Mouse (Mus musculus): Measurements from ENCODE around the gene Gm21704. TPM values are rescaled to one million over a fixed set of nuclear protein-coding genes. Genes with fewer than 3 reads are reported as not detected.
"Not testable (repeated sequence)": the region's sequence is repeated elsewhere in the genome, so short reads cannot be mapped to it uniquely, and the experiment has no call there.

Gm21704 gene
- not detected for polyA plus RNA-seq (2017; shearing (Covaris generic))

DNA sequence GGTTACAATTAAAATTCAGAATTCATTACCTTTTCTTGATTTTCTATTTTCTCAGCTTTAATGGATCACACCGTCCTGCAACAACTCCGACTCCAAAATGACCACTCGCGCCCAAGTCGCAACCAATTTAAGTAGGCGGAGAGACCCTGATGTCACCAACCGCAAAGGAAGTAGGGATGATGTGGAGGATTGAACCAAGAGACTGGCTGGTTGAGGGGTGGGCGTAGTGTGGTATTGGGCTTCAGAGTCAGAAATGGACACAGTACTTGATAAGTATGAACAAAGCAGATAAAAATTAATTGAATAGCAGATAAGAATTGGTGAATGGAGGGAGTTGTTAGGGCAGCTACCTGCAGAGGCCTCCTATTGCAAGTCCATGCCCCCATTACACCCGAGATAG lies at the start of gene Gm21704, which contains the start of gene Gm21708:
TSS of gene Gm21704 (minus strand) at position 101 of the 400 bp plus-strand sequence.
TSS of gene Gm21708 (minus strand) at position 101 of the 400 bp plus-strand sequence.
- not testable (repeated sequence) for ATAC-seq

DNA sequence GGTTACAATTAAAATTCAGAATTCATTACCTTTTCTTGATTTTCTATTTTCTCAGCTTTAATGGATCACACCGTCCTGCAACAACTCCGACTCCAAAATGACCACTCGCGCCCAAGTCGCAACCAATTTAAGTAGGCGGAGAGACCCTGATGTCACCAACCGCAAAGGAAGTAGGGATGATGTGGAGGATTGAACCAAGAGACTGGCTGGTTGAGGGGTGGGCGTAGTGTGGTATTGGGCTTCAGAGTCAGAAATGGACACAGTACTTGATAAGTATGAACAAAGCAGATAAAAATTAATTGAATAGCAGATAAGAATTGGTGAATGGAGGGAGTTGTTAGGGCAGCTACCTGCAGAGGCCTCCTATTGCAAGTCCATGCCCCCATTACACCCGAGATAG lies 64.7 kb downstream of the Gm21704 start, which contains the start of gene Gm21693:
TSS of gene Gm21693 (minus strand) at position 101 of the 400 bp plus-strand sequence.
- not testable (repeated sequence) for ATAC-seq

DNA sequence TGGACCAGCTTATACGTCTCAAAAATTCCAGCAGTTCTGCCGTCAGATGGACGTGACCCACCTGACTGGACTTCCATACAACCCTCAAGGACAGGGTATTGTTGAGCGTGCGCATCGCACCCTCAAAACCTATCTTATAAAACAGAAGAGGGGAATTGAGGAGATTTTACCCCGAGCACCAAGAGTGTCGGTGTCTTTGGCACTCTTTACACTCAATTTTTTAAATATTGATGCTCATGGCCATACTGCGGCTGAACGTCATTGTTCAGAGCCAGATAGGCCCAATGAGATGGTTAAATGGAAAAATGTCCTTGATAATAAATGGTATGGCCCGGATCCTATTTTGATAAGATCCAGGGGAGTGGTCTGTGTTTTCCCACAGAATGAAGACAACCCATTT lies 69.3 kb downstream of the Gm21704 start:
- ATAC-seq = not testable (repeated sequence)

Other genes with a start within 250 kb of the Gm21704 start
- not detected for gene Gm21677, start 103.7 kb downstream of the Gm21704 start, polyA plus RNA-seq (2017; shearing (Covaris generic))
- not detected for gene Gm21693, start 64.8 kb downstream of the Gm21704 start, polyA plus RNA-seq (2017; shearing (Covaris generic))
- gene Gm21708, start within 50 bp of the Gm21704 start, polyA plus RNA-seq (2017; shearing (Covaris generic)) = not detected